ENCODE assay signal across 8 mouse cellular contexts in genomic region chr9:49229054-49229453, GRCm38 (mm10). TPM values are rescaled to one million over a fixed set of nuclear protein-coding genes. Genes with fewer than 3 reads are reported as not detected.
"Had no signal": no experiment of that assay in that cellular context is flagged by ENCODE, and none has a peak within 500 bp of the region (broad histone marks: within the 10 kb centered on the region; RNA-seq: fewer than 3 reads in every experiment).

No protein-coding gene starts in this region.

- DNase-seq: kidney, adult 8-10 months; kidney, postnatal 25 days; lung, adult 2 months; lung, postnatal 36 days; thymus, postnatal 36 days had no signal

RNA-seq across cellular contexts. Expression of gene Gm4894, which starts 21.3 kb away (rescaled TPM):
- total RNA-seq: layer of hippocampus, postnatal 25 days; megakaryocyte progenitor cell, adult 5-6 weeks; midbrain, postnatal 0 days had no signal
